Mouse (Mus musculus) macrophage (primary cell): ENCODE data around the gene Nr1h2. TPM values are rescaled to one million over a fixed set of nuclear protein-coding genes. Genes with fewer than 3 reads are reported as not detected.

Experiments used
- H3K27ac ChIP-seq: fragments of 350-480 bp; formaldehyde crosslinking; 2 replicates; pipeline ENCODE4 v1.9.0; 2021
- H3K36me3 ChIP-seq: fragments of 350-480 bp; formaldehyde crosslinking; 2 replicates; pipeline ENCODE4 v1.9.0; 2021; ENCODE audit errors: inconsistent target
- H3K4me3 ChIP-seq: fragments of 350-480 bp; formaldehyde crosslinking; 2 replicates; pipeline ENCODE4 v1.9.0; 2021; ENCODE audit errors: inconsistent target
- H3K79me2 ChIP-seq: fragments of 350-480 bp; formaldehyde crosslinking; 2 replicates; pipeline ENCODE4 v1.9.0; 2021; ENCODE audit errors: inconsistent target
- WGBS: methylation state at CpG from one replicate; pipeline ENCODE4 v1.1.7; 2026; ENCODE audit warnings: inconsistent platforms; ENCODE audit not compliant: missing documents; 5-methylcytosine and 5-hydroxymethylcytosine counted together
- polyA plus RNA-seq: library from polyadenylated mRNA; stranded (reverse); fragments of 250-400 nt; gene quantifications from 3 replicates; pipeline ENCODE4 v1.2.4, GENCODE M21; 2018; ENCODE audit warnings: inconsistent platforms

The Nr1h2 gene
- polyA plus RNA-seq, 1 experiment from 2014 or later: 55.3 TPM

DNA sequence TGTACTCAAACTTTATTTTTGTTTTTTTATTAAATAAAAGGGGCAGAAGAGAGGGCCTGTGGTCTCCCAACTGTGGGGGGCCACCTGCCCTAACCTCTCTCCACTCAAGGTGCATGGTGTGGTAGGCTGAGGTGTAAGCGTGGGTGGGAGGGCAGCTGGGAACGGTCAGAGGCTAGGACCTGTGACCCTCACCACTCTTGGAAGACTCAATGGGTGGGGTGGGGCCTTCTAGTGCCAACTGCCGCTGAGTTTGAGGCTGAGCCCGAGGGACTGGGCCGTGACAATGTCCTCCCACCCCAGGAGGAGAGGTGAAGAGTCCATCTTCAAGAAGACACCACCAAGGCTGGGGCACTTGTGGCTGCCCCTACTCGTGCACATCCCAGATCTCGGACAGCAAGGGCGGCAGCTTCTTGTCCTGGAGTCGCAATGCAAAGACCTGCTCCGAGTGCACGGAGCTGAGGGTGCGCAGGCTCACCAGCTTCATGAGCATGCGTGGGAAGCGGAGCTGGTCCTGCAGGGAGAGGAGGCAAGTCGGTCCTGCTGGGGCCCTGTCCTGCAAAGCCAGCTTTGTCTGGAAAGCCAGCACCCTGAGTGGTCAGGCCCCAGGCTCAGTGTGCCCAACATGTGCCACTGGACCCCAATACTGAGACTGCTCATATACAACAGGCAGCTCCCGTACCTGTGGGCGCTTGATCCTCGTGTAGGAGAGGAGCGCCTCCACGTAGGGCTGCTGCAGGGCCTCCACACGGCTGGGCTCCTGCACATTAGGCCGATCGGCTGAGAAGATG is 3.9 kb downstream of the Nr1h2 start:
- Histone ChIP-seq H3K79me2 (peaks cover 48% of the 10 kb centered on the region), H3K27ac (no peak overlapping the region), H3K4me3 (no peak overlapping the region), H3K36me3 (peaks cover 22% of the 10 kb centered on the region)
- 96% methylated on average over 23 of the region's 23 CpGs for WGBS

DNA sequence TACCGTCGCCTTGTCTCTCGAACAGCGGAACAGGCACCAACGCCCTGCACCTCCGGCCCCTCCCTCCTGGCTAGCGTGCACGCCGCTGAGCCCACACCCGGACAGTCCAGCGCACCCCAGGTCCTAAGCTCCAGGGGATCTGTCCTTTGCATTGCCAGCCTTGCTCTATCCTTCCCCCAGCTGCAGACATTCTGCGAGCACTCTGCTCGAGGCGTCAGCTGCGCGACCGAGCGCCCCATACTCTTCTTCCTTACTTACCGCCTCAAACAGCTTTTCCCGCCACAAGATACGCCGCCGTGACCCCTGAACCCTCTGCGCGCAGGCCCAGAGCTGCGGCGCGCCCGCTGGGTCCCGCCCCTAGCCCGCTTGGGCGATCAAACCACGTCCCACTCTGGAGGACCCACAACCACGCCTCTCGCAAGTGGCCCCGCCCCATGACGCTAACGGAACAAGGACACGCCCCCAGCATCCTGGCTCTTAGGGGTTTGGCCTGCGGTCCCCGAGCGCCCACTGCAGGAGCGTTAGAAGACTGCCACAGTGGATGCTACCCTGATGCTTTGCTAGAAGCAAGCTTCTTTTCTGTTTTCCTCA is 5.2 kb downstream of the Nr1h2 start, which contains the start of gene Pold1:
Gene Pold1 (minus strand): TSS at position 353 of the 591 bp plus-strand sequence.
- peaks cover 56% of the 10 kb centered on the region for H3K79me2 ChIP-seq
- H3K27ac ChIP-seq: peak within 1 kb of the TSS; percentile 56
- H3K4me3 ChIP-seq: peak within 1 kb of the TSS; percentile 71
- 0% methylated on average over 40 of the region's 43 CpGs for WGBS
- H3K36me3 ChIP-seq: peaks cover 22% of the 10 kb centered on the region

DNA sequence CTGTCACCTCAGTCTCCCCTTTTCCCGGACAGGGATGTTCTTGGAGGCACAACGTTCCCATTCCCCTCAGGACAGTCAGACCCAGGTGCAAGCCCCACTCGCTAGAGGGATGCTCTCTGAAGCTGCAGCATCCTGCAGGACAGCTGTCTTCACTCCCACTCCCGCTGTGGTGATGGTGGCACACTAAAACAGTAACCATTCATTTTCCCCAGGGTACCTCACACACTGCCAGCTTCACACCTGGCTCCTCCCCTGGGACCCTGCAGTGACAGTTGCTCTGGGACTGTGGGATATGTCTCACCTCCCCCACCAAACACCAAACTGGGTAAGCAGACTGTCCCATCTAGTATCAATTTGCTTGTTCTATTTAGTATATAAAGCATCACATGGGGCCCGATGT is 6.0 kb downstream of the Nr1h2 start:
- peaks cover 22% of the 10 kb centered on the region for H3K36me3 ChIP-seq
- WGBS: 32% methylated on average over 5 of the region's 5 CpGs
- H3K79me2 ChIP-seq: peaks cover 49% of the 10 kb centered on the region
- peak overlapping the region; percentile 71 for H3K4me3 ChIP-seq
- peak overlapping the region; percentile 56 for H3K27ac ChIP-seq

DNA sequence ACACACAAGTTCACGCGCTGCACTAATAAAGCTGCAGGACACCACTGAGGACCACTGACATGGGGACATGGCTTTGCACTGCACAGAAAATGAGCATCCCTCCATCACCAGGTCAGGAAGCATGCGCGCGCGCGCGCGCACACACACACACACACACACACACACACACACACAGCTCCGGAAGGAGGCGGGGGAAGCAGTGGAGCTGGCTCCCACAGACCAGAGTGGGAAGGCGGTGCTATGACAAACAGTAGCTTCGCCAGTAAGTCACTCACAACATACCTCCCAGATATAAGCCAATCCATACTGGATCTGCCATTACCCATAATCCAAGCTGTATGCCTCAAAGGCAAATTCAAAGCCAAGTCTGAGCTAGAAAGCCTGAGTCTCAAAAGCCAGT is 6.7 kb downstream of the Nr1h2 start:
- Histone ChIP-seq H3K79me2 (peaks cover 42% of the 10 kb centered on the region), H3K4me3 (peak overlapping the region; percentile 71; the same call in 1 of the 2 replicates), H3K36me3 (peaks cover 22% of the 10 kb centered on the region), H3K27ac (no peak overlapping the region)
- 55% methylated on average over 13 of the region's 13 CpGs for WGBS

GRCm38 (mm10) chr7:44546274-44546673 is 7.5 kb downstream of the Nr1h2 start:
- H3K27ac ChIP-seq: no peak overlapping the region
- H3K79me2 ChIP-seq: peaks cover 39% of the 10 kb centered on the region
- peaks cover 22% of the 10 kb centered on the region for H3K36me3 ChIP-seq
- WGBS: 100% methylated on average over 3 of the region's 3 CpGs
- no peak overlapping the region for H3K4me3 ChIP-seq

DNA sequence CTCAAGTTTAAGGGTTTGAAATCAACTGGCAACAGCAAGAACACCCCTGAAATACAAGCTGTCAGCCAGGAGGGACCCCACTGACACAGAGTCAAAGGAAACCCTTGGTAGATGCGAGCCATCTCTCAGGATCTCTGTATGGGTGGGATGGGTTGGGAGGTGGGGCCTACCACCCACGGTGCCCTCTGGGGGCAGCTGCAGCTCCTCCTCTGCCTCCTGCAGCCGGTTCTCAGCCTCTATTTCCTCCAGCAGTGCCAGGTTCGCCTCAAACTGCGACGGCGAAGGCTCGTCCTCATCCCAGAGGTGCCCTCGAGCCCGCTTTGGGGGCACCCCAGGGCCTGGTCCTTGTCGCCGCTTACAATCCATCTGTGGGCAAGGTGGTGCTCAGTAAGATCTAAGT is 10.7 kb downstream of the Nr1h2 start:
- 89% methylated on average over 12 of the region's 12 CpGs for WGBS
- H3K36me3 ChIP-seq: peaks cover 19% of the 10 kb centered on the region; the same call in 1 of the 2 replicates
- H3K27ac ChIP-seq: no peak overlapping the region
- H3K79me2 ChIP-seq: peaks cover 38% of the 10 kb centered on the region
- no peak overlapping the region for H3K4me3 ChIP-seq

GRCm38 (mm10) chr7:44542555-44542954 is 11.2 kb downstream of the Nr1h2 start:
- peaks cover 19% of the 10 kb centered on the region; the same call in 1 of the 2 replicates for H3K36me3 ChIP-seq
- H3K79me2 ChIP-seq: peaks cover 33% of the 10 kb centered on the region
- no peak overlapping the region for H3K4me3 ChIP-seq
- 90% methylated on average over 11 of the region's 11 CpGs for WGBS
- no peak overlapping the region for H3K27ac ChIP-seq

DNA sequence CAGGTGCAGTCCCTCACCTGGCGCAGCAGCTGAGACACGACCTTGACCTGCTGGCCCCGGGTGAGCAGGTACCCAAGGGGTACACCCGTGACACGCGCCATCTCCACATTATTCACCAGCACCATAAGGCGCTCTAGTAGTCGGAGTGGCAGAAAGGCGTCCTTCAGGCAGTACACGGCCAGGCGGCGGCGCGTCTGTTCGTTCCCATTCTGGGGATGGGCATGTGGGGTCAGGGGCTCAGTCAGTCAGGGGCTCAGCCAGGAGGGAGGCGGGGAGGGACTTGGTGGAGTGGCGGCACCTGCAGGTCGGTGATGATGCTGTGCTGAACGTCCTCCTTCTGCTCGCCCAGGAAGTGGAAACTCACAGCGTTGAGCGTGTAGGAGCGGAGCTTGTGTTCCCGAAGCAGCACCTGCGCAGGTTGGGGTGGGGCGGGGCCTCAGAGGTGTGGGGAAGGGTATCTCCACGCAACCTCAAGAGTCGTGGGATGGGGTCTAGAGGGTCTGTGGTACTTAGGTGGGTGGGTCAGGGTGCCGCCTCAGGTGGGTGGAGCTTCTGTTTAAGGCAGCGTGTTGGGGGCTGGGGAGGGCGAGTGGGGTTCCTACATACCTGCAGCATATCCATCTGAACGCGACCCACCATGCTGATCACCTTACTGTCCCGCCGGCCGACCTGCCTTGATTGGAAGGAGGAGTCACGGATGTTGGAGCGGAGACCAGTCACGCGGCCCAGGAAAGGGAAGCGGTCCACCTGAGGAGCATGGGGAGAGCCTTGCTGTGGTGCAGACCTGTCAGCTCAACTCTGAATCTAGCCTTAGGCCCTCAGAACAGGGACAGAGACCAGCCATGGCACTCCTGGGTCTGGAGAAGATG is 14.8 kb downstream of the Nr1h2 start:
- peaks cover 19% of the 10 kb centered on the region; the same call in 1 of the 2 replicates for H3K36me3 ChIP-seq
- no peaks in the 10 kb centered on the region; the same call in 1 of the 2 replicates for H3K79me2 ChIP-seq
- no peak overlapping the region for H3K27ac ChIP-seq
- H3K4me3 ChIP-seq: no peak overlapping the region
- WGBS: 95% methylated on average over 40 of the region's 41 CpGs

DNA sequence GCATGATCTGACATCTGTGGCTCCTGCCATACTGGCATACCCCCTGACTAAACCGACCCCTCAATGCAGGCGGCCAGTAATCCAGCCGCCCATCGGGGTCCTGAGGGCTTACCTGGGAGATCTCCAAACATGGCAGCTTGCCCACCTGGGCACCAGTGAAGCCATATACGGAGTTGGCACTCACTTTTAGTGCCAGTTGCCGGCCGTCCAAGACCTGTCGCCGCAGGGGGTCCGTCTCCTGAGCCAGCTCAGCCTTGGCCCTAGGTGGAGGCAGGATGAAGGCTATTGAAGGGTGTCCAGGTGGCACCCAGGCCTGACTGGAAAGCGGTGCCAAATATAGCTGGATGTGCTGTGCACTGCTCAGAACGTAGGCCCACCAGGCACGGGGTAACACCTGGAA is 16.3 kb downstream of the Nr1h2 start:
- WGBS: 98% methylated on average over 13 of the region's 13 CpGs
- Histone ChIP-seq H3K27ac (no peak overlapping the region), H3K4me3 (no peak overlapping the region), H3K36me3 (peaks cover 19% of the 10 kb centered on the region; the same call in 1 of the 2 replicates), H3K79me2 (no peaks in the 10 kb centered on the region)

DNA sequence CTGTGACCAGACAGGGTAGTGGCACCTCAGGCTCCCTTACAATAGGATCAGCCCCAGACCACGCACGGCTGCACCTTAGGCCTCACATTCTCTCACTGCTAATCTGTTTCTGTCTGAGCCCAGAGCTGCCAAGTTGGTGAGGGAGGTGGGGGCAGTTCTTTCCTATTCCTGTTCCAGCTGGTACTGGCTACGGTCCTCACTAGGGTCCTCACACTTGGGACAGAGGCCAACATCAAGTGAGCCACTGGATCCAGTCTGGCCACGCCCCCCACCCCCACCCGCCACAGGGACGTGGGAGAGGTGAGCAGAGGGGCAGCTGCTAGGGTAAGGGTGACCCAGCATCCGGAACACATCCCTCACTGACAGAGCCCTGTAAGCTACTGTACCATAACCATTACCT is 16.7 kb downstream of the Nr1h2 start:
- Histone ChIP-seq H3K36me3 (peaks cover 19% of the 10 kb centered on the region; the same call in 1 of the 2 replicates), H3K4me3 (no peak overlapping the region), H3K79me2 (no peaks in the 10 kb centered on the region), H3K27ac (no peak overlapping the region)
- WGBS: 94% methylated on average over 7 of the region's 7 CpGs

GRCm38 (mm10) chr7:44536590-44536968 is 17.2 kb downstream of the Nr1h2 start:
- no peak overlapping the region for H3K4me3 ChIP-seq
- peaks cover 19% of the 10 kb centered on the region; the same call in 1 of the 2 replicates for H3K36me3 ChIP-seq
- H3K79me2 ChIP-seq: no peaks in the 10 kb centered on the region
- WGBS: 88% methylated on average over 5 of the region's 6 CpGs
- H3K27ac ChIP-seq: no peak overlapping the region

DNA sequence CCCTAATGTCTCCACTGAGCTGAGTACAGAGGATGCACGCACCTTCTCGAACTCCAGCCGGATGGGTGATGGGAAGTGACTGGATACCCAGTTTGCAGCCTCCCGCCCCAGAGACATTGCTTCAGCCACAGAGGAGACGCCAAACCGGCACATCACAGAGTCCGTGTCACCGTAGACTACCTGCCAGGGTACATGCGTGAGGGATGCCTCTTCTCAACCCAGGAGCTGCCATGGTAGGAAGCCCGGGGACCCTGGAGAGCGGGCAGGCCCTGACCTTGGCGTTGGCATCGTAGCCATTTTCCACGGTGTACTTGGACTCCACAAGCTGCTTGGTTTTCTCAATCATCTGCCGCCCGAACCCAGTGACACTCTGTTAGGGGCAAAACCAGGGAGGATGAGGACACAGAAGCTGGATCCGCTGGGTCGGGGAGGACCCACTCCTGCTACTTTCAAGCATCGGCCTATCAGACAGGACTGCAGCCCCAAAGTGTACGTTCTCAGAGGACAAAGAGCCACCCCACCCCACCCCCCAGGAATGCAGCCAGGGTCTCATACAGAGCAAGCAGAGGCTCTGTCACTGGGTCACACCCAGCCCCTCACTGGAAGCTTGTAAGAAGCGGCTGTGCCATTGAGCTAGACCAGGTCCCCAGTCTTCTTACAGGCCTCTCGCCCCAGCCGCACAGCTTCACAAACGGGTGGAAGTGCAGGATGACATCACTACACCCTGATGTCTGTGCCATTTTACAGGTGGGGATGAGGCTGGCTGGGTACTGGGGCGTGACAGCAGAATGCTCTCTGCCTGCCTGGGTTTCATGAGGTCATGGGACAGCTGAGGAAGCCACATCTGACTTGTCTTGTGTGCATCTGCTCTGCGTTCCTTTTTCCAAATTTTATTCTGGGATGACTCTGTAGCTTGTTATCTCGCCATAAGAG is 17.8 kb downstream of the Nr1h2 start:
- WGBS: 96% methylated on average over 27 of the region's 27 CpGs
- Histone ChIP-seq H3K79me2 (no peaks in the 10 kb centered on the region), H3K27ac (no peak overlapping the region), H3K36me3 (peaks cover 13% of the 10 kb centered on the region; the same call in 1 of the 2 replicates), H3K4me3 (no peak overlapping the region)

DNA sequence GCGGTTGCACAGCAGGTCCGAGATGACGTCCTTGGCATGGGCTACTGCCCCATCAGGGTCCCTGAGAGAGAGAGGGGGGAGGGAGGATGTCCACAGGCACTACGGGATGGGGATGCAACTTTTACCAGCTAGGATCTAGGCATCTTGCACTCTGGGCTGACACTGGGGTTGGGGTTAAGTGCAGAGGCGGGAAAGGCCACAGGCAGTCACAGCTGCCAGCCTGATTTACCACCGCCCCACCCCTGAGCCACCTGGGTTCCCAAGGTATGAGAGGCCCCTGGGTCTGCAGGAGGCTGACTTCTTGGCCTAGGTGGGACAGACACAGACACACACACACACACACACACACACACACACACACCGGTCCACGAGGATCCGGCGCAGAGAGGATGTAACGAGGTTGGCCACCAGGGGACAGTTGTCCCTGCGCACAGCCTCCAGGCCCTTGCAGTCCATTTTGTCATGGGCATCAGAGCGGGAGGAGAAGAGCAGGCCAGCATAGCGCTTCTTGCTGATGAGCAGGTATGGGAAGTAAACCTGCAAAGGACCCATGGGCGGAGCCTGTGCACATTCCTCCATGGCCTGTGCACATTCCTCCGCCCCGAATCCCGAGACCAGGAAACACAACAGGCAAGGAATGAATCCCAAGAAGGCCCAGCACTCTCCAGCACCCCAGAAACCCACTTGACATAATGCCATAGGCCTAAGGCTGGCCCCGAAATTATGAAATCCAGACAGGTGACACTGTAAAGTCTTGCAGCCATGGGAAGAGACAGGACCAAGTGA is 18.9 kb downstream of the Nr1h2 start:
- peaks cover 3% of the 10 kb centered on the region; the same call in 1 of the 2 replicates for H3K36me3 ChIP-seq

More for the DNA sequence above, 18.9 kb downstream of the Nr1h2 start:
- WGBS: 91% methylated on average over 17 of the region's 19 CpGs
- Histone ChIP-seq H3K27ac (no peak overlapping the region), H3K79me2 (no peaks in the 10 kb centered on the region), H3K4me3 (no peak overlapping the region)
